Mouse (Mus musculus): ENCODE data around the gene Tnfrsf13c. TPM values are rescaled to one million over a fixed set of nuclear protein-coding genes. Genes with fewer than 3 reads are reported as not detected.
A peak's percentile ranks its signal among the peaks of the same experiment; 100 is the strongest.

Gene Tnfrsf13c
- total and polyA plus RNA-seq, 3 experiments = 204 to 287 (median 257) TPM

GRCm38 (mm10) chr15:82187924-82188323 lies 36.2 kb downstream of the Tnfrsf13c start:
- no peaks in the 10 kb centered on the region for H3K4me1 ChIP-seq (ENCODE audit: control insufficient read depth in 1 of 2, insufficient read depth in 2 of 2)
- peaks cover 83 to 100% of the 10 kb centered on the region in 2 experiments for H3K36me3 ChIP-seq (replicated peaks in 1 of 2; ENCODE audit: control insufficient read depth in 1 of 2, insufficient read depth in 1 of 2, low read length in 1 of 2)
- dilution Hi-C loops (cut with MboI; ENCODE audit: extremely low pct_ligation_motif_present, extremely low pct_unique_long_range_greater_than_20kb, low sequenced_read_pairs) (no loop called here), in situ Hi-C loops (cut with MboI; ENCODE audit: low pct_ligation_motif_present, low pct_unique_long_range_greater_than_20kb, low sequenced_read_pairs) (no loop called here)
- H3K4me2 ChIP-seq (ENCODE audit: insufficient read depth, low read depth, poor library complexity, severe bottlenecking) = no peak overlapping the region
- peak overlapping the region; percentile 35; the same call in 1 of the 2 replicates for H3K27ac ChIP-seq (ENCODE audit: insufficient read depth, low read depth)
- H3K4me3 ChIP-seq (replicated peaks in 1 of 3; ENCODE audit: low read depth in 2 of 3, low read length in 2 of 3, poor library complexity in 1 of 3) = no peak overlapping the region
- no peak for TF ChIP-seq JUND (conservative IDR thresholded peaks at IDR 0.05; ENCODE audit: low read depth, low read length)
- TF ChIP-seq E2F4 (IDR thresholded peaks at IDR 0.05; ENCODE audit: insufficient replicate concordance, low read depth, low read length) = no peak
- TF ChIP-seq KAT2A (IDR thresholded peaks at IDR 0.05; ENCODE audit: insufficient replicate concordance, low read length) = no peak
- no peak for TF ChIP-seq SMC3 (IDR thresholded peaks at IDR 0.05; ENCODE audit: low read depth, low read length)
- peaks cover 8% of the 10 kb centered on the region for H3K79me2 ChIP-seq (replicated peaks; ENCODE audit: control insufficient read depth, extremely low read depth, insufficient read depth, poor library complexity, severe bottlenecking)
- H3K27me3 ChIP-seq (replicated peaks) = no peaks in the 10 kb centered on the region
- H3K9me3 ChIP-seq (replicated peaks; ENCODE audit: low read length) = peaks cover 9% of the 10 kb centered on the region
- H3K9ac ChIP-seq (ENCODE audit: insufficient read depth, low read depth) = no peak overlapping the region
- no peak for DNase-seq (ENCODE audit: extremely low read depth)

DNA sequence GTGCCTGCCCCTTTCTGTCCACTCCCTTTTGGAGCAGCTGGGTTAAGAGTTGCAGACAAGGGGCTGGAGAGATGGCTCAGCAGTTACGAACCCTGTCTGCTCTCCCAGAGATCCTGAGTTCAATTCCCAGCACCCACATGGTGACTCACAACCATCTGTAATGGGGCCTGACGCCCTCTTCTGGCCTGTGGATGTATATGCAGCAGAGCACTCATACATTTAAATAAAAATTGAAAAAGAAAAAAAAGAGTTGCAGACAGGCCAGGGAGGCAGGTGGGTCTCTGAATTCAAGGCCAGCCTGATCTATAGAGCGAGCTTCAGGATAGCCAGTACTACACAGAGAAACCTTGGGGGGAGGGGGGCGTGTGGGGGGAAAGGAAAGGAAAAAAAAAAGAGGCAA lies 36.8 kb downstream of the Tnfrsf13c start:
- TF ChIP-seq TCF12 (IDR thresholded peaks at IDR 0.05; ENCODE audit: low read depth, low read length) (no peak), ETS1 (conservative IDR thresholded peaks at IDR 0.05; ENCODE audit: low read depth, low read length) (no peak), RCOR1 (conservative IDR thresholded peaks at IDR 0.05; ENCODE audit: low read depth, low read length) (no peak), USF2 (conservative IDR thresholded peaks at IDR 0.05; ENCODE audit: low read depth, low read length) (no peak), GABPA (IDR thresholded peaks at IDR 0.05; ENCODE audit: insufficient replicate concordance, low read depth, low read length) (no peak), MYC (IDR thresholded peaks at IDR 0.05; ENCODE audit: low read depth, low read length) (no peak), EP300 (IDR thresholded peaks at IDR 0.05; ENCODE audit: low read length) (no peak), HCFC1 (IDR thresholded peaks at IDR 0.05; ENCODE audit: low read depth, low read length) (no peak), MEF2A (IDR thresholded peaks at IDR 0.05; ENCODE audit: borderline replicate concordance, low read depth, low read length) (no peak), CHD1 (IDR thresholded peaks at IDR 0.05; ENCODE audit: low read depth, low read length) (no peak), POLR2AphosphoS2 (IDR thresholded peaks at IDR 0.05; ENCODE audit: low read depth, low read length) (no peak), IRF4 (IDR thresholded peaks at IDR 0.05; ENCODE audit: low read depth, low read length) (no peak), ZNF384 (IDR thresholded peaks at IDR 0.05; ENCODE audit: low read depth, low read length) (no peak), TBP (conservative IDR thresholded peaks at IDR 0.05; ENCODE audit: low read depth, low read length) (no peak), ELF1 (IDR thresholded peaks at IDR 0.05; ENCODE audit: low read depth, low read length) (no peak), PAX5 (IDR thresholded peaks at IDR 0.05; ENCODE audit: low read length) (no peak), JUN (IDR thresholded peaks at IDR 0.05; ENCODE audit: insufficient read depth, low read depth, low read length) (no peak)
- peaks cover 10% of the 10 kb centered on the region for H3K9me3 ChIP-seq (replicated peaks; ENCODE audit: low read length)
- H3K4me3 ChIP-seq (replicated peaks in 1 of 3; ENCODE audit: low read depth in 2 of 3, low read length in 2 of 3, poor library complexity in 1 of 3) = no peak overlapping the region
- no peak for DNase-seq (ENCODE audit: extremely low read depth)
- H3K9ac ChIP-seq (ENCODE audit: insufficient read depth, low read depth) = no peak overlapping the region
- H3K36me3 ChIP-seq (replicated peaks in 1 of 2; ENCODE audit: control insufficient read depth in 1 of 2, insufficient read depth in 1 of 2, low read length in 1 of 2) = peaks cover 82 to 99% of the 10 kb centered on the region in 2 experiments
- no peak overlapping the region for H3K27ac ChIP-seq (ENCODE audit: insufficient read depth, low read depth)
- H3K79me2 ChIP-seq (replicated peaks; ENCODE audit: control insufficient read depth, extremely low read depth, insufficient read depth, poor library complexity, severe bottlenecking) = peaks cover 8% of the 10 kb centered on the region
- H3K4me1 ChIP-seq (ENCODE audit: control insufficient read depth in 1 of 2, insufficient read depth in 2 of 2) = no peaks in the 10 kb centered on the region
- dilution Hi-C loops (cut with MboI; ENCODE audit: extremely low pct_ligation_motif_present, extremely low pct_unique_long_range_greater_than_20kb, low sequenced_read_pairs) (no loop called here), in situ Hi-C loops (cut with MboI; ENCODE audit: low pct_ligation_motif_present, low pct_unique_long_range_greater_than_20kb, low sequenced_read_pairs) (no loop called here)
- no peaks in the 10 kb centered on the region for H3K27me3 ChIP-seq (replicated peaks)
- H3K4me2 ChIP-seq (ENCODE audit: insufficient read depth, low read depth, poor library complexity, severe bottlenecking) = no peak overlapping the region

Data from CH12.LX (cell line).